Mouse (Mus musculus) left cerebral cortex, postnatal 10 days (tissue): ENCODE results near the gene Cela3b. TPM values are rescaled to one million over a fixed set of nuclear protein-coding genes. Genes with fewer than 3 reads are reported as not detected.
A peak's percentile ranks its signal among the peaks of the same experiment; 100 is the strongest.
"Not testable (repeated sequence)": the region's sequence is repeated elsewhere in the genome, so short reads cannot be mapped to it uniquely, and the experiment has no call there.

ENCODE experiments used
- DNase-seq, 2 experiments: peaks; one replicate each; pipeline ENCODE4 v3.0.0; 2021 to 2022; ENCODE audit warnings: low spot score in 2 of 2, mixed read lengths in 1 of 2; ENCODE audit errors: extremely low spot score in 1 of 2
- intact Hi-C: fragments of 180-260 bp; cut with DNase I; formaldehyde crosslinking; loops from one replicate; pipeline ENCODE4 v1.15.1; 2025
- total RNA-seq, 2 experiments: library from RNA; stranded (reverse); gene quantifications; 2 replicates each; pipeline ENCODE4 v1.2.3; 2021

The Cela3b gene
- total RNA-seq, 2 experiments from 2014 or later = not detected

GRCm38 (mm10) chr4:137438842-137439241 lies 8.5 kb upstream of the Cela3b start:
- no peak for DNase-seq
- intact Hi-C loops = no loop called here

GRCm38 (mm10) chr4:137436979-137437669 lies 6.8 kb upstream of the Cela3b start:
- no peak for DNase-seq
- intact Hi-C loops = no loop called here

GRCm38 (mm10) chr4:137432700-137433550 lies 2.6 kb upstream of the Cela3b start:
- intact Hi-C loops, DNase-seq: not testable (repeated sequence)

GRCm38 (mm10) chr4:137417712-137418564 lies 12.4 kb downstream of the Cela3b start:
- intact Hi-C loops = no loop called here

GRCm38 (mm10) chr4:137414936-137415335 lies 15.4 kb downstream of the Cela3b start:
- DNase-seq = no peak

More at GRCm38 (mm10) chr4:137417712-137418564, 12.4 kb downstream of the Cela3b start:
- no peak for DNase-seq

GRCm38 (mm10) chr4:137412185-137412709 lies 18.1 kb downstream of the Cela3b start:
- DNase-seq, intact Hi-C loops: not testable (repeated sequence)

More at GRCm38 (mm10) chr4:137414936-137415335, 15.4 kb downstream of the Cela3b start:
- intact Hi-C loops = no loop called here

GRCm38 (mm10) chr4:137409691-137410090 lies 20.6 kb downstream of the Cela3b start, which contains the start of gene Cela3a:
Gene Cela3a, minus strand, starts transcription at chr4:137409791.
- no peak for DNase-seq
- intact Hi-C loops = no loop called here

- no peak for DNase-seq
- intact Hi-C loops = no loop called here
Measured at GRCm38 (mm10) chr4:137405571-137405970, 24.8 kb downstream of the Cela3b start.

- intact Hi-C loops = no loop called here
- peak in 1 of 2 experiments; percentile 60 for DNase-seq
Measured at GRCm38 (mm10) chr4:137396641-137397525, 33.5 kb downstream of the Cela3b start.

GRCm38 (mm10) chr4:137393378-137394135 lies 36.8 kb downstream of the Cela3b start:
- intact Hi-C loops = no loop called here
- DNase-seq = peak in 1 of 2 experiments; percentile 56

GRCm38 (mm10) chr4:137392874-137393273 lies 37.5 kb downstream of the Cela3b start:
- no peak for DNase-seq
- intact Hi-C loops = no loop called here

- DNase-seq = no peak
Measured at GRCm38 (mm10) chr4:137391287-137391686, 39.1 kb downstream of the Cela3b start.

GRCm38 (mm10) chr4:137390196-137390595 lies 40.1 kb downstream of the Cela3b start:
- intact Hi-C loops = no loop called here
- no peak for DNase-seq

More at GRCm38 (mm10) chr4:137391287-137391686, 39.1 kb downstream of the Cela3b start:
- intact Hi-C loops = no loop called here

- intact Hi-C loops = no loop called here
- no peak for DNase-seq
Measured at GRCm38 (mm10) chr4:137388983-137389382, 41.4 kb downstream of the Cela3b start.

GRCm38 (mm10) chr4:137388059-137388794 lies 42.1 kb downstream of the Cela3b start:
- intact Hi-C loops = no loop called here

GRCm38 (mm10) chr4:137387482-137388058 lies 42.8 kb downstream of the Cela3b start:
- intact Hi-C loops = no loop called here
- no peak for DNase-seq

More at GRCm38 (mm10) chr4:137388059-137388794, 42.1 kb downstream of the Cela3b start:
- DNase-seq = peak; percentile 82 to 90
